In the genomic region with DNA sequence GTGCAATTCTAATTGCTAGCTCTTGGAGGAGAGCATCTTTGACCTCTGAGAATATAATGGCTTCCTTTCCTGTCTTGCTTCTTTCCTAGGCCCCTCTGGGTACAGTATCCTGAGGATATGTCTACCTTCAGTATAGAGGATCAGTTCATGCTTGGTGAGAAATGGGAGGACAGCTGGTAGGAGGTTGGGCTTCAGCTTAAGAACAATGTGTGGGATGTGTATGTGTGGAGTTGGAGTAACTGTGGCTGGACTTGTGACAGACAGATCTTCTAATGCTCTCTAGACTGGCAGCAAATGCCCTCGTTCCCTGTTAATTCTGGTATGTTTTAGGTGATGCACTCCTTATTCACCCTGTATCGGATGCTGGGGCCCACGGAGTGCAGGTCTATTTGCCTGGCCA, we compare ENCODE assay signal across 22 mouse cellular contexts. TPM values are rescaled to one million over a fixed set of nuclear protein-coding genes. Genes with fewer than 3 reads are reported as not detected.
DNase-seq lines count a peak whose midpoint lies in the region; ATAC-seq lines count a peak whose summit lies in the region.
"Had no signal": no experiment of that assay in that cellular context is flagged by ENCODE, and none has a peak within 500 bp of the region (broad histone marks: within the 10 kb centered on the region; RNA-seq: fewer than 3 reads in every experiment).

No protein-coding gene starts in this region.

- no peak for DNase-seq in frontal cortex, postnatal 25 days (ENCODE audit: low spot score in 2 of 2)
- peak; percentile 15 for DNase-seq in layer of hippocampus, adult 9-10 months (ENCODE audit: low spot score)
- DNase-seq in layer of hippocampus, postnatal 10 days (ENCODE audit: low spot score in 2 of 2) = no peak
- DNase-seq in left cerebral cortex, postnatal 25 days (ENCODE audit: low spot score in 2 of 2) = peak; percentile 28 to 85
- DNase-seq in left cerebral cortex, adult 11 months (ENCODE audit: low spot score) = no peak
- DNase-seq in right cerebral cortex, adult 2 months (ENCODE audit: low spot score in 2 of 2) = peak; percentile 44 to 49
- DNase-seq in right cerebral cortex, postnatal 4 days = no peak
- DNase-seq: adrenal gland, adult 8-10 months; adrenal gland, postnatal 25 days; cerebellum, adult 18-20 months; cerebellum, adult 9-10 months; cerebellum, postnatal 14 days; embryo, embryonic 11 days; gastrocnemius, adult 2 months; gastrocnemius, postnatal 14 days; heart, adult 18-20 months; heart, postnatal 14 days; heart, postnatal 4 days had no signal

- intact Hi-C loops in left cerebral cortex, postnatal 25 days (cut with DNase I) = no loop called here

- peak; percentile 86 for ATAC-seq in frontal cortex, adult (ENCODE audit: low TSS enrichment)
- ATAC-seq: activated CD4-positive, CD25-positive, alpha-beta regulatory T cell, adult 4 months; forebrain, embryonic 15.5 days; hindbrain, postnatal 0 days had no signal

RNA-seq across cellular contexts. Expression of a gene that starts 6.0 kb away (rescaled TPM):
- total RNA-seq in layer of hippocampus, postnatal 10 days (2021) = 100 to 1,000 TPM; 121 to 130 TPM
- total RNA-seq in left cerebral cortex, postnatal 25 days (2021) = 100 to 1,000 TPM; 151 to 163 TPM

RNA-seq across cellular contexts. Expression of a gene that starts 14.9 kb away (rescaled TPM):
- 1 to 10 TPM; 2.3 to 2.4 TPM for total RNA-seq in layer of hippocampus, postnatal 10 days (2021)
- 1 to 10 TPM; 5.7 TPM for total RNA-seq in left cerebral cortex, postnatal 25 days (2021)

RNA-seq across cellular contexts. Expression of a gene that starts 15.1 kb away (rescaled TPM):
- total RNA-seq in layer of hippocampus, postnatal 10 days (2021) = 10 to 100 TPM; 11.0 to 11.9 TPM
- total RNA-seq in left cerebral cortex, postnatal 25 days (2021) = 1 to 10 TPM; 8.2 to 8.4 TPM

RNA-seq across cellular contexts. Expression of a gene that starts 16.3 kb away (rescaled TPM):
- total RNA-seq in layer of hippocampus, postnatal 10 days (2021) = 100 to 1,000 TPM; 103 to 111 TPM
- total RNA-seq in left cerebral cortex, postnatal 25 days (2021) = 100 to 1,000 TPM in 1 of 2 experiments, 10 to 100 TPM in 1; 98.5 to 102 TPM

RNA-seq across cellular contexts. Expression of a gene that starts 21.4 kb away (rescaled TPM):
- 10 to 100 TPM; 24.6 to 25.0 TPM for total RNA-seq in layer of hippocampus, postnatal 10 days (2021)
- total RNA-seq in left cerebral cortex, postnatal 25 days (2021) = 10 to 100 TPM; 22.6 to 24.3 TPM

Comparison
In these comparisons a context has a peak if more than half of its experiments do, and no peak if none do; other contexts are left out.
1. DNase-seq: peak in layer of hippocampus, adult 9-10 months (single experiment), left cerebral cortex, postnatal 25 days (2 of 2) and right cerebral cortex, adult 2 months (2 of 2); none in frontal cortex, postnatal 25 days (0 of 2), layer of hippocampus, postnatal 10 days (0 of 2), left cerebral cortex, adult 11 months (single experiment) and right cerebral cortex, postnatal 4 days (single experiment).